Mouse (Mus musculus) embryonic facial prominence, embryonic 11.5 days (tissue): Measurements from ENCODE around the gene Il10rb. TPM values are rescaled to one million over a fixed set of nuclear protein-coding genes. Genes with fewer than 3 reads are reported as not detected.
A peak's percentile ranks its signal among the peaks of the same experiment; 100 is the strongest.

Experiments used
- ATAC-seq: fragments of 200-750 bp; cut with Nextera tagmentation; replicated peaks from 2 replicates; pipeline ENCODE4 v1.8.0; 2017; ENCODE audit warnings: low read depth; ENCODE audit not compliant: insufficient number of reproducible peaks, low FRiP score, low TSS enrichment
- DNase-seq: peaks from one replicate; pipeline ENCODE4 v3.0.0-alpha.2; 2015; ENCODE audit warnings: low spot score
- H3K27ac ChIP-seq: fragments of 300-500 bp; sonication (generic); replicated peaks from 2 replicates; pipeline ENCODE4 v1.5.1; 2014; ENCODE audit warnings: mild to moderate bottlenecking, low read depth, low read length, control low read depth
- H3K27me3 ChIP-seq: fragments of 300-500 bp; sonication (generic); 2 replicates; pipeline ENCODE4 v1.6.1; 2014; ENCODE audit warnings: mild to moderate bottlenecking, low read length, moderate library complexity, mixed read lengths; ENCODE audit not compliant: control insufficient read depth, insufficient read depth
- H3K36me3 ChIP-seq: fragments of 300-500 bp; sonication (generic); replicated peaks from 2 replicates; pipeline ENCODE4 v1.6.1; 2014; ENCODE audit warnings: low read depth, mild to moderate bottlenecking, low read length, moderate library complexity, mixed read lengths; ENCODE audit not compliant: control insufficient read depth, insufficient read depth
- H3K4me1 ChIP-seq: fragments of 300-500 bp; sonication (generic); 2 replicates; pipeline ENCODE4 v1.6.1; 2014; ENCODE audit warnings: low read length, mixed read lengths; ENCODE audit not compliant: control insufficient read depth, insufficient read depth
- H3K4me2 ChIP-seq: fragments of 300-500 bp; sonication (generic); 2 replicates; pipeline ENCODE4 v1.6.1; 2014; ENCODE audit warnings: low read depth, mild to moderate bottlenecking, control low read depth, low read length, moderate library complexity
- H3K4me3 ChIP-seq: fragments of 300-500 bp; sonication (generic); 2 replicates; pipeline ENCODE4 v1.5.1; 2014; ENCODE audit warnings: low read depth, low read length, control low read depth
- H3K9ac ChIP-seq: fragments of 300-500 bp; sonication (generic); replicated peaks from 2 replicates; pipeline ENCODE4 v1.6.1; 2014; ENCODE audit warnings: mild to moderate bottlenecking, control low read depth, low read length
- H3K9me3 ChIP-seq: fragments of 300-500 bp; sonication (generic); replicated peaks from 2 replicates; pipeline ENCODE4 v1.6.1; 2016; ENCODE audit warnings: mild to moderate bottlenecking, low read length, inconsistent platforms, mixed read lengths; ENCODE audit not compliant: control insufficient read depth
- WGBS: fragments of 180-500 bp; shearing (Covaris S2); extraction: QIAGEN DNeasy Blood & Tissue Kit; methylation state at CpG from one replicate; pipeline ENCODE4 v1.1.7; 2014; 5-methylcytosine and 5-hydroxymethylcytosine counted together
- polyA plus RNA-seq: library from polyadenylated mRNA; unstranded; fragments of >200 nt; fragmentation: Nextera tagmentation; extraction: Ambion mirVana; gene quantifications from 2 replicates; pipeline ENCODE4 v1.2.1, GENCODE M21; 2014

The Il10rb gene
- polyA plus RNA-seq, 1 experiment from 2014 or later: 9.8 TPM

DNA sequence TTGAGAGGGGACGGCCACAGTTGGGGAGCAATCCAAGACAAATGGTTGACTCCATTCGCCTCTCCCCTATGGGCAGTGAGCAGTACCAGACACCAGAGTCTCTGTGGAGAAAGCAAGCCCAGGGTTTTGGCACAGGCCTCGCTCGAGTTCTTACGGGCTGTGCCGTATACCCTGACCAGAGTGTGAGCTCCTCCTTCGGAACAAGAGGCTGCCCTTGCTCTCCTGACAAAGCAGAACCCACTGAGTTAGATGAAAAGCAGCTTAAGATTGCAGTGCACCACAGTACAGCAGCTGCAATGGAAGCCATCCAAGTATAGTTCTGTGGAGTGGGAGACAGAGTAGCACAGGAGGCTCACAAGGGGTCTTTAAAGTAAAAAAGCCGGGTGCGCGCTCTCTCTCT lies 29.3 kb upstream of the Il10rb start:
- H3K4me2 ChIP-seq: no peak overlapping the region
- no peak overlapping the region for H3K9ac ChIP-seq
- H3K9me3 ChIP-seq: no peaks in the 10 kb centered on the region
- DNase-seq (no peak), ATAC-seq (no peak)
- H3K27me3 ChIP-seq: no peaks in the 10 kb centered on the region
- no peaks in the 10 kb centered on the region for H3K36me3 ChIP-seq
- no peak overlapping the region for H3K4me3 ChIP-seq
- H3K4me1 ChIP-seq: no peaks in the 10 kb centered on the region
- 96% methylated on average over 10 of the region's 10 CpGs for WGBS
- no peak overlapping the region for H3K27ac ChIP-seq

DNA sequence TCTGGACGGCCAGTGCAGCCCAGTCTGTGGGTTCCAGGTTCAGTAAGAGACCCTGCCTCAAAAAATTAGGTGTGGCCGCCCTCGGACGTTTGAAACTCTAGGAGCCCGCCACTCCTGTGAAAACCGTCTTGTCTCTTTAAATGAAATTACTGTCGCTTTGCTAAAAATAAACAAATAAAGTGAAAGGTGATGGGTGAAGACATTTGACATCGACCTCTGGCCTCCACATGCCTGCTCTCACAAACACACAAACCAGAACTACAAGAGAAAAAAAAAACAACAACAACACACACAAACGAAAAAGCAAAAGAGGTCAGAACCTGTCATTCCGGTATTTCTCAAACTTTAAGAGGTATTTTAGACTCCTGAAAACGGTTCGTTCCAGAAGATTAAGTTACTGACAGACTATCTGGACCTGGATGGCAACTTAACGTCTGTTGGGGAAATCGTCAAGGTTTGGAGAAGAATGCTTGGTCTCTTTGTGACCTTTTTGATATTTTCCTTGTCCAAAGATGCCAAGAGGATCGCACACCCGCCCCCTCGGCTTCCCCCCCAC lies 27.5 kb upstream of the Il10rb start:
- Histone ChIP-seq H3K9ac (0 out of 2 replicates have a peak overlapping the region, but pooled peaks have one; percentile 23), H3K27ac (no peak overlapping the region), H3K4me1 (no peaks in the 10 kb centered on the region), H3K4me2 (no peak overlapping the region), H3K4me3 (no peak overlapping the region), H3K27me3 (no peaks in the 10 kb centered on the region), H3K9me3 (no peaks in the 10 kb centered on the region), H3K36me3 (no peaks in the 10 kb centered on the region; the same call in 1 of the 2 replicates)
- no peak for ATAC-seq
- peak; percentile 35 for DNase-seq
- 23% methylated on average over 17 of the region's 17 CpGs for WGBS

DNA sequence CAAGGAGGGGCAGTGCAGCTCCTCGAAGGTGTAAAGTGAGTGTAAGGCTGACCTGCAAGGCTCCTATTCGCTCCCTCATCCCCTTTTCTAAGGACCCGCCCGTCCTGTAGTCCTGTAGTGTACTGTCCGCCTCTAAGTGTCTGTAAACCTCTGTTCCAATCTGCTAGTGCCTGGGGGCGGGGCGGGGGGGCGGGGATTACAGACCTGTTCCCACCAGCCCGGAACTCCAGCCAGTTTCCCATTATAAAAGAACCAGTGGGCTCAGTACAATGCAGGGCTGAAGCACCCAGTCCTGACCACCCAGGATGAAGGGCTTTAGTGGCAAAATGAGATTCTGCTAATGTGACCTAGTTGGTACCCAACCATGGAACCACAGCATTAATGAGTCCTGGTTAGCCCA lies 27.0 kb upstream of the Il10rb start:
- Histone ChIP-seq H3K4me1 (no peaks in the 10 kb centered on the region), H3K9ac (0 out of 2 replicates have a peak overlapping the region, but pooled peaks have one; percentile 23), H3K36me3 (no peaks in the 10 kb centered on the region; the same call in 1 of the 2 replicates), H3K4me3 (no peak overlapping the region), H3K27me3 (no peaks in the 10 kb centered on the region), H3K9me3 (no peaks in the 10 kb centered on the region), H3K4me2 (no peak overlapping the region), H3K27ac (no peak overlapping the region)
- ATAC-seq (peak; percentile 54; the same call in 1 of the 2 replicates), DNase-seq (no peak)
- WGBS: 18% methylated on average over 9 of the region's 9 CpGs

DNA sequence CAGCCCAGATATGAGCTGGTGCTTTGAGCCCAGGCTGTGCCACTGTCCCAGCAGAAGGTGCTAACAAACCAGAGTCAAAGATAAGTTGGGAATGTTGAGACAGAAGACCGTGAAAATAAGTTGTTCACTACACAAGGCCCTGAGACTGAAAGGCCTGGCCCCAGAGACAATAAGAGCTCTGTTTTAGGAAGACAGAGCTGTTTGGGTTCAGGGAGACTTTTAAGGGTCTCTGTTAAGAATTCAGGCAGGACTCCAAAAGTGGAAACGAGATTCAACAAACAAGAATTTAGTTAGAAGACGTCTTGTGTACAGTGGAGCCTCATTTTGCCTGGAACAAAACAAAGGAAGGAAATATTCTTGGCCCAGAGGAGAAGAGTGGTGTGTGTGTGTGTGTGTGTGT lies 26.6 kb upstream of the Il10rb start:
- H3K4me2 ChIP-seq: no peak overlapping the region
- peaks cover 2% of the 10 kb centered on the region for H3K36me3 ChIP-seq
- H3K27ac ChIP-seq: no peak overlapping the region
- DNase-seq (no peak), ATAC-seq (no peak)
- H3K9ac ChIP-seq: no peak overlapping the region
- no peak overlapping the region for H3K4me3 ChIP-seq
- H3K9me3 ChIP-seq: no peaks in the 10 kb centered on the region
- H3K27me3 ChIP-seq: no peaks in the 10 kb centered on the region
- WGBS: 28% methylated on average over 3 of the region's 3 CpGs
- H3K4me1 ChIP-seq: no peaks in the 10 kb centered on the region

DNA sequence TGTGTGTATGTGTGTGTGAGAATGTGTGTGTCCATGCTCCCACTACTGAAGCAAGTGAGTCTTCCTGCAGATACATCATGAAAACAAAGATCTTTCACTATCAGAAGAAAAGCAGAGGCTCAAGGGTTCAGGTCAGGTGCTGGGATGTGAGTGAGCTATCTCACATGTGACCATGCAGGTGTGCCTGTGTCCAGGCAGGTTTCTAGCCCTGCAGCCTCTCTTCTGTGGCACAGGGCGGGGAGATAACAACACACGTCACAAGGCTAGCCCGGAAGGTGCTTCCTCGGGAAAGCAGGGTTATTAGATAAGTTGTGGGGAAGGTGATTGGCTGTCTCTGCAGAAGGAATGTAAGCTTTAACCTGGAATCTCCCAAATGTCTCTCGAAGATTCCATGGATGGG lies 25.8 kb upstream of the Il10rb start:
- H3K27me3 ChIP-seq: no peaks in the 10 kb centered on the region
- DNase-seq (no peak), ATAC-seq (no peak)
- H3K27ac ChIP-seq: no peak overlapping the region
- H3K9ac ChIP-seq: no peak overlapping the region
- H3K4me2 ChIP-seq: no peak overlapping the region
- no peaks in the 10 kb centered on the region for H3K4me1 ChIP-seq
- H3K36me3 ChIP-seq: peaks cover 2% of the 10 kb centered on the region
- H3K4me3 ChIP-seq: no peak overlapping the region
- no peaks in the 10 kb centered on the region for H3K9me3 ChIP-seq
- 82% methylated on average over 5 of the region's 5 CpGs for WGBS

DNA sequence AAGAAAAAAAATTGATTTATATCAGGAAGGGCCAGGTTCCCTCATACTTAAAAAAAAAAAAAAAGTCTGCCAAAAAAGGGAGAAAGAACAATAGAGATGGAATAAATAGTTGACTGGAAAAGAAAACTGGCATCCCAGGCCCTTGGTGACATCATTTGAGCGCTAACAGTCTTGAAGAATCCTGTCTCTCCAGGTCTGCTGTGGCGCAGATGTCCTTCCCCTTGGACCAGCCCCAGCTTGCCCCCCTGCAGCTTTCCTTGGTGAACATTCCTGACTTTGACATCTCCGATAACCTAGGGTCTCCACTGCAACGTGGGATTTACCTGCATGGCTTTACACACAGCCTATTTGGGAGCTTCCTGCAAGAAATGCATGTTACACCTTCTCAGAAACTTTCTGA lies 24.4 kb upstream of the Il10rb start:
- ATAC-seq (no peak), DNase-seq (no peak)
- Histone ChIP-seq H3K4me1 (no peaks in the 10 kb centered on the region), H3K27ac (no peak overlapping the region), H3K9me3 (no peaks in the 10 kb centered on the region), H3K36me3 (peaks cover 2% of the 10 kb centered on the region), H3K27me3 (no peaks in the 10 kb centered on the region), H3K4me2 (no peak overlapping the region), H3K9ac (no peak overlapping the region), H3K4me3 (no peak overlapping the region)
- WGBS: 79% methylated on average over 4 of the region's 4 CpGs

DNA sequence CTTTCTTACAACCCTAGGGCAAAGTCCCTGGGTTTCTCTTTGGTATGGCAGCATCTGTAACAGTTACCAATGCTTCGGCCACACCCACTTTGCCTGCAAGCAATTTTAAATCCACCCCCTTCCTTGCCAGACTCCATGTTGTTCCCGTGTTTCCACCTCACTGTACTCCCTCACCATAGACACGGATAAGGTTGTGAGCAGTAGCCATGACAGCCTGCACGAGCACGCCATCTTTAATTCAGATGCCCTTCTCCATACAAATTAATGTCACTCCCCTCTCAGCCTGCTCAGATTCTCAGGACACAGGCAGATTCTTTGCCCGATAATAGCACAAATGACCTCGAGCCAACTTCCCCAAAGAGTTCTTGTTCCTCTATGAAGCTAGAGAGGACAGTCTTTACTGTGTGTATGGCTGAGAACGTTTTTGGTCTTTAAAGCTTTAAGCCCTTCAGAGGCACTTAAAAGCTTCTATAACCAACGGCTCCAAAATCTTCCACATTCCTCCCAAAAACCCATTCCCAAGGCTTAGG lies 23.6 kb upstream of the Il10rb start:
- Histone ChIP-seq H3K4me3 (no peak overlapping the region), H3K27ac (no peak overlapping the region), H3K9ac (no peak overlapping the region), H3K27me3 (no peaks in the 10 kb centered on the region), H3K9me3 (no peaks in the 10 kb centered on the region), H3K4me2 (no peak overlapping the region), H3K4me1 (no peaks in the 10 kb centered on the region), H3K36me3 (peaks cover 2% of the 10 kb centered on the region)
- 82% methylated on average over 9 of the region's 9 CpGs for WGBS
- ATAC-seq (no peak), DNase-seq (no peak)

DNA sequence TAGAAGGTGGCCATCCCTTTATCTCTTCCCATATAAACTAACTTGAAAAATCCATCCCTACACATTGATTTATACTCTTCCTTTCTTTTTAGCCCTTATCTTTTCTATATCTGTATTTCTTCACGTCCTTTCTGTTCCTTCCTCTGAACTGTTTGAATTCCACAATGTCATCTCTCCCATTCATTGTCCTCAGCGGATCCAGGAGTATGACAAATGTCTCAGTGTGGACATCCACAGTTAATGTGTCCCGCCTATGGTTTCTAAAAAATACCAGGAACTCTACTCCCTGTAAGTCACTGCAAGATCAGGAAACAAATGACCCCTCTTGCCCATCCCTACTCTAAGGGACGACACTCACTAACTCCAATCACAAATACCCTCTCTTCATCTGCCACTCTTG lies 21.7 kb upstream of the Il10rb start:
- Histone ChIP-seq H3K27ac (no peak overlapping the region), H3K27me3 (no peaks in the 10 kb centered on the region), H3K9me3 (no peaks in the 10 kb centered on the region), H3K4me1 (no peaks in the 10 kb centered on the region), H3K4me3 (no peak overlapping the region), H3K4me2 (no peak overlapping the region), H3K9ac (no peak overlapping the region), H3K36me3 (peaks cover 8% of the 10 kb centered on the region)
- no peak for DNase-seq
- no peak for ATAC-seq
- WGBS: 88% methylated on average over 4 of the region's 4 CpGs
